Mouse (Mus musculus) layer of hippocampus, postnatal 14 days (tissue): Measurements from ENCODE around the gene Exosc6. TPM values are rescaled to one million over a fixed set of nuclear protein-coding genes. Genes with fewer than 3 reads are reported as not detected.
"Not testable (repeated sequence)": the region's sequence is repeated elsewhere in the genome, so short reads cannot be mapped to it uniquely, and the experiment has no call there.

ENCODE experiments used
- DNase-seq, 2 experiments: peaks; one replicate each; pipeline ENCODE4 v3.0.0; 2021 to 2022; ENCODE audit warnings: low spot score in 2 of 2, mixed read lengths in 1 of 2
- long read RNA-seq, 2 experiments: library from polyadenylated mRNA; stranded (forward); transcript quantifications; one replicate each; pipeline ENCODE4 v2.0.0; 2021
- total RNA-seq, 2 experiments: library from RNA; stranded (reverse); gene quantifications; 2 replicates each; pipeline ENCODE4 v1.2.3; 2021

Exosc6 gene
- total RNA-seq = not detected
- long read RNA-seq, experiment 1, transcript Exosc6-201 (1 exons, 1,326 nt) = major isoform, 20 of 20 reads
- long read RNA-seq, experiment 1, partial matches to known transcripts = 0 of 20 reads
- long read RNA-seq, experiment 1, other reads (novel, unspliced or antisense) = 0 of 20 reads
- long read RNA-seq, experiment 2, transcript Exosc6-201 (1 exons, 1,326 nt) = major isoform, 34 of 34 reads
- long read RNA-seq, experiment 2, partial matches to known transcripts = 0 of 34 reads
- long read RNA-seq, experiment 2, other reads (novel, unspliced or antisense) = 0 of 34 reads

- peak; percentile 87 to 94 for DNase-seq
These were observed at the start of gene Exosc6 for GRCm38 (mm10) chr8:111056158-111056663. Exosc6 (plus strand) TSS chr8:111056339.

GRCm38 (mm10) chr8:111010230-111010991, 45.7 kb upstream of the Exosc6 start:
- not testable (repeated sequence) for DNase-seq

- DNase-seq = not testable (repeated sequence)
These were observed 29.5 kb upstream of the Exosc6 start for GRCm38 (mm10) chr8:111026609-111027008.

GRCm38 (mm10) chr8:111027391-111027937, 28.7 kb upstream of the Exosc6 start:
- DNase-seq = peak; percentile 85 to 86

DNA sequence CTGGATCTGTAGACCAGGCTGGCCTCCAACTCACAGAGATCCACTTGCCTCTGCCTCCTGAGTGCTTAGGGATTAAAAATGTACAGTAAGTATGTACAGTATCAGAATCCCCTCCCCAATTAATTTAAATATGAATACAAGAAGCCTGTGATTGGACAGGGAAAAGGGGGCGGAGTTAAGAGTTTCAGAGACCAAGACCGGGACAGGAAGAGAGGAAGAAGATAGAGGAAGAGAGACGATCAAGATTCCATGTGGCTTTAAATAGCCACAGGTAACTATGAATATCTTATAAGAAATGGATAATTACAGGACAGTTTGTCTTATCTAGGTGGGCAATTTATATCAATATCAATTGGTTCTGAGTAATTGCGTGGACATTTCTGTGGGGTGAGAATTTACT, 26.6 kb upstream of the Exosc6 start:
- DNase-seq = no peak

GRCm38 (mm10) chr8:111030045-111030444, 26.1 kb upstream of the Exosc6 start:
- no peak for DNase-seq

- DNase-seq = no peak
These were observed 24.6 kb upstream of the Exosc6 start, which contains the start of gene Ddx19b for GRCm38 (mm10) chr8:111031572-111031971. Ddx19b (minus strand) TSS chr8:111031751.

DNA sequence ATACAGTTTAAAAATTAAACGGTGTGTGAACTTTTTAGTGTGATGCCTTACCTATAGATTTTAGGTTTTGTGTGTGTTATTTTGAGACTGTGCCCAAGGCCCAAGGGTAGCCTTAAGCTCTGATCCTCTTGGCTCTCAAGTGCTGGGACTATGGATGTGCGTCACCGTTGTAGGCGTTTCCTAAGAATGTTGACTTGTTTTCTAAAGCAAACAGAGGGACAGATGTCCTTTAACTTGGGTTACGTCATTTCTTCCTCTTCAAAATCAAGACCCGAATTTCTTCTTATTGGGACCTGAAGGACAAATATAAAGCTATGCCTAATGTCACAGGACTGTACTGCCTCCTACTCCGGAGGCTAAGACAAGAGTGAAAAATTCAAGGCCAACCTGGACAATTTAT, 23.2 kb upstream of the Exosc6 start, which contains the start of gene Aars:
Gene Aars, plus strand, starts transcription at position 229 of the 400 bp plus-strand sequence.
- no peak for DNase-seq

DNA sequence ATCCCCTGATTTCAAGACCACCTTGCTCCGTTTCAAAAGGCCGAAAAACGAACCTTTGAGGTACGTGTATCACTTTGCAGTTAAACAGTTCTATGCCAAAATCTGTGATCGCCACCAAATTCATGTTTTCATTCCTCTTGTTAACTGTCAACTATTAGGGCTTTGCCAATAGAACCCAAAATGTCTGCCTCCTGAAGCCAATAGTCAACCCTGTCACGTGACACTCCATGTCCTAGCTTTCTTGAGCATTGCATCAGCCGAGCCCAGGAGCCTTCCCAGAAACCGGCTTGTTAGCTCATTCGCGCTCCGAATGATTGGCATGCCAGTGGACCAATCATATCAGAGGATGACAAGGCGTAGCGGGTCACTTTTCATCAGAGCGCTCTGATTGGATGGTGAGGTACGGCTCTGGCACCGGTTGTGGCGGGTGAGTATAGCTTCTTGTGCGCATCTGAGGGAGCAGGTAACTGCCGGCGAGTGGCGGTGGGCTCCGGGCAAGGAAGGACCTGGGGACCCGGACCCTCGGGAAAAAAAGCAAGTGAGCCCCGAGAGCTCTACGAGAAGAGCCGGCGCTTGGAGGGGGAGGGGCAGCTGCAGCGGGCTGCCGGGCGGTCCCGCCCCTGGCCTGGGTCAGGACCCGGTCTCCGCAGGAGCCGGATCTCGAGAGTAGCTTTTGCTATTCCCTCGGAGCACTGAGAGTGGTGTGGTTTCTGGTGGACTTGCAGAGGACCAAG, 22.5 kb upstream of the Exosc6 start:
- peak; percentile 99 to 100 for DNase-seq

GRCm38 (mm10) chr8:111034276-111034675, 21.9 kb upstream of the Exosc6 start:
- no peak for DNase-seq

DNA sequence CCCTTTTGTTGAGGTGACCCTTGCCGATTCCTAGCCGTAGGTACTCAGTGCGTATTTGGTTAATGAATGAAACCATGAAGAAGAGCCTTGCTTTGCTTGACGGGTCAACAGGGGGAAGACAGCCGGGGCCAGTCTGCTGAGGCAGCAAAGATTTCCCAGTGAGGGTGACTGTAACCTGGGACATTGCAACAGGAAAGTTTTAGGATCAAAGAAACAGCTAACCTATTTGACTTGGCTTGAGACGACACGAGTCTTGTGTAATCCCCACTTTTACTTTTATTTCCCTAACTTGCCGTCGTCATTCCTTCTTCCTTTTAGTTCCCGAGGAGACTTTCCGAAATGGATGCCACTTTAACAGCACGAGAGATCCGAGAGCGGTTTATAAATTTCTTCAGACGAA, 19.5 kb upstream of the Exosc6 start:
- DNase-seq = no peak

- no peak for DNase-seq
These were observed 13.6 kb upstream of the Exosc6 start for GRCm38 (mm10) chr8:111042546-111042945.

DNA sequence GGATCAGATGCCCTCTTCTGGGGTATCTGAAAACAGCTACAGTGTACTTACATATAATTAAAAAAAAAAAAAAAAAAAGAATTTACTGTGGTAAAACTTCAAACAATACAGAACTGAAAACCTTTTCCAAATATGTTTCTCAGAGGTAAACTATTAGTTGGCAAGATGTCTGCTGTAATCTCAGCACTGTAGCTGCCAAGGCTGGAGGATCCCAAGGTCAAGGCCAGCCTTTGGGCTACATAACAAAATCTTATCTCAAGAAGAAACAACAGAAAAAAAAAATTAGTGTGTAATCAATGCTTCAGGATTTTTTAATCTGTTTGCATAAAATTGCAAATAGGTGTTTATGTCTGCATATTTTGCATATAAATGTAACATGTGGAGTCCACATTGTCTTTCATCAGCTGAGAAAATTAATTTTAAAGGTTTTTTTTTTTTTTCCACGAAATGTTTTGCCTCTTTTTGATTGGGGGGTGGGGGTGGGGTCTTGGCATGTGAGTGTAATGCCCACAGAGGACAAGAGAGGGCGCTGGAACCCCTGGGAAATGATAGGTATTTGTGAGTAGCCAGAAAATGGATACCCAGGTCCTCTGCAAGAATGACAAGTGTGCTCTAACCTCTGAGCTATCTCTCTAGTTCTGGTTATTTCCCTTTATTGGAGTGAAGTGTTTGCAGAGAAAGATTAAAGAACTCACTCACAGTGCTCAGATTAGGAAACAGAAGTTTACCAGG, 12.0 kb upstream of the Exosc6 start:
- no peak for DNase-seq

GRCm38 (mm10) chr8:111048694-111049093, 7.4 kb upstream of the Exosc6 start:
- DNase-seq = no peak

GRCm38 (mm10) chr8:111049106-111049505, 7.0 kb upstream of the Exosc6 start:
- DNase-seq = no peak

GRCm38 (mm10) chr8:111053827-111054518, 2.2 kb upstream of the Exosc6 start:
- no peak for DNase-seq

DNA sequence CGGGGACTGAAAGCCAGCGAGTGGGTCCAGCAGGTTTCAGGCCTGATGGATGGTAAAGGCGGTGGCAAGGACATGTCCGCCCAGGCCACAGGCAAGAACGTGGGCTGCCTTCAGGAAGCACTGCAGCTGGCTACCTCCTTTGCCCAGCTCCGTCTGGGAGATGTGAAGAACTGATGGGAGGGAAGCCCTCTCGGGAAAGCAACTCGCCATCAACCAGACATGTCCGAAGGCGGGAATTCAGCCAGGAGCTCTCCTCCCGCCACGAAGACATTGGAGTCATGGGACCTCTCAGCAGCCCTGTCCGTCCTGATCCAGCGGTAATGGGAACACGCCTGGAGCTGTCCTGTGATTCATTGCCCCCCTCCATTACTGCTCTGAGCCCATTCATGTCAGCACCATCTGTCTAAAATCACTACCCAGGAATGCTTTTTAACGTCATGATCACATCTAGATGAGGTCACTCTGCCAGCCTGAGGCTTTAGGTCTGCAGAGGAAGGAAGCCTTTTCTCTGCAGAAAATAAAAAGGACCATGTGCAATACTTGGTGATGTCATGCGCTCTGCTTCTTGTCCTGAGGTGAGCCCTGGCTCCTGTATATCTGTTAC, 1.0 kb upstream of the Exosc6 start:
- DNase-seq = no peak

DNA sequence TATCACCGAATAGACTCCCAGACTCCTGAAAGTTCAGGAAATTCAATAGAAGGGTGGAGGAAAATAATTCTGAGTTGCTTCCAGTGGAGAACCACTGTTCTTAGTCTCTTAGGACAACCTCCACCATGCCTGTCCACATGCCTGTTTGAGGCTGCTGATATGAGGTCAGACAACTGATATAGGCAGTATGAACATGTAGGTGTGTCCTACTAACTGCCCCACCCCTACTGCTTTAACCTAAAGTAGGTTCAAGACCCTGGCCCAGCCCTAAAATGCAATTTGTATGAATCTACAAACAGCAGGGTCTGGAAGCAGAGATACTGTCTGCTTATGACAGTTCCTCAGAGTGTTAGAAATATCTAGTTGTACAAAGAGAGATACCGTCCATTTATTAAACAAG, 478 bp upstream of the Exosc6 start:
- no peak for DNase-seq

- peak in 1 of 2 experiments; percentile 19 for DNase-seq
These were observed 653 bp downstream of the Exosc6 start for GRCm38 (mm10) chr8:111056691-111057293.
